In genomic region chr1:59236856-59237441, GRCm38 (mm10) we compare ENCODE assay signal across 8 mouse cellular contexts. TPM values are rescaled to one million over a fixed set of nuclear protein-coding genes. Genes with fewer than 3 reads are reported as not detected.
A peak's percentile ranks its signal among the peaks of the same experiment; 100 is the strongest.
DNase-seq lines count a peak whose midpoint lies in the region; ATAC-seq and TF ChIP-seq lines count a peak whose summit lies in the region.

TSS of gene Als2 (minus strand) at chr1:59237231.

- H3K4me2 ChIP-seq in embryonic facial prominence, embryonic 13.5 days: peak within 1 kb of the TSS; percentile 69
- peak within 1 kb of the TSS; percentile 76 for H3K4me2 ChIP-seq in limb, embryonic 12.5 days
- peak within 1 kb of the TSS; percentile 72 for H3K4me2 ChIP-seq in midbrain, embryonic 15.5 days

- WGBS in embryonic facial prominence, embryonic 13.5 days: under 1% methylated on average over 58 of the region's 58 CpGs
- under 1% methylated on average over 58 of the region's 58 CpGs for WGBS in kidney, adult 2 months
- WGBS in limb, embryonic 12.5 days: under 1% methylated on average over 58 of the region's 58 CpGs
- under 1% methylated on average over 56 of the region's 58 CpGs for WGBS in midbrain, embryonic 15.5 days
- under 1% methylated on average over 58 of the region's 58 CpGs for WGBS in spleen, adult 2 months

- no peak for TF ChIP-seq POLR2A in kidney, adult 2 months (IDR thresholded peaks at IDR 0.05; ENCODE audit: low read depth, low read length)
- TF ChIP-seq POLR2A in spleen, adult 2 months (IDR thresholded peaks at IDR 0.05; ENCODE audit: low read depth, low read length): peak; percentile 48; the same call in 1 of the 2 replicates

- TF ChIP-seq CTCF in kidney, adult 2 months (conservative IDR thresholded peaks at IDR 0.05; ENCODE audit: insufficient read depth, insufficient read length, low read depth, low read length): no peak
- TF ChIP-seq CTCF in spleen, adult 2 months (IDR thresholded peaks at IDR 0.05; ENCODE audit: extremely low read depth, insufficient read depth, insufficient read length, insufficient replicate concordance): no peak

- ATAC-seq in embryonic facial prominence, embryonic 13.5 days (ENCODE audit: insufficient number of reproducible peaks, insufficient read depth, low FRiP score, low TSS enrichment, low read depth): peak; percentile 95
- ATAC-seq in limb, embryonic 12.5 days (ENCODE audit: insufficient number of reproducible peaks, insufficient read depth, low FRiP score, low TSS enrichment, low read depth): peak; percentile 99
- ATAC-seq in midbrain, embryonic 15.5 days (replicated peaks): peak; percentile 99

- H3K9me3 ChIP-seq in embryonic facial prominence, embryonic 13.5 days: no peaks in the 10 kb centered on the region; the same call in 1 of the 2 replicates
- H3K9me3 ChIP-seq in limb, embryonic 12.5 days: no peaks in the 10 kb centered on the region
- H3K9me3 ChIP-seq in midbrain, embryonic 15.5 days: no peaks in the 10 kb centered on the region

- H3K36me3 ChIP-seq in embryonic facial prominence, embryonic 13.5 days: no peaks in the 10 kb centered on the region
- H3K36me3 ChIP-seq in kidney, adult 2 months (ENCODE audit: control insufficient read depth, insufficient read depth, low read length): no peaks in the 10 kb centered on the region
- no peaks in the 10 kb centered on the region for H3K36me3 ChIP-seq in limb, embryonic 12.5 days
- H3K36me3 ChIP-seq in midbrain, embryonic 15.5 days (replicated peaks): no peaks in the 10 kb centered on the region
- H3K36me3 ChIP-seq in spleen, adult 2 months (ENCODE audit: control insufficient read depth, insufficient read depth, low read length): no peaks in the 10 kb centered on the region

- H3K9ac ChIP-seq in embryonic facial prominence, embryonic 13.5 days: peak within 1 kb of the TSS; percentile 88
- peak within 1 kb of the TSS; percentile 62 for H3K9ac ChIP-seq in limb, embryonic 12.5 days (replicated peaks)
- H3K9ac ChIP-seq in midbrain, embryonic 15.5 days: peak within 1 kb of the TSS; percentile 64

- H3K27me3 ChIP-seq in embryonic facial prominence, embryonic 13.5 days: no peaks in the 10 kb centered on the region
- no peaks in the 10 kb centered on the region for H3K27me3 ChIP-seq in kidney, adult 2 months (replicated peaks; ENCODE audit: control insufficient read depth, insufficient read depth, low read length)
- no peaks in the 10 kb centered on the region for H3K27me3 ChIP-seq in limb, embryonic 12.5 days
- H3K27me3 ChIP-seq in midbrain, embryonic 15.5 days (replicated peaks): no peaks in the 10 kb centered on the region
- no peaks in the 10 kb centered on the region for H3K27me3 ChIP-seq in spleen, adult 2 months (ENCODE audit: control insufficient read depth, insufficient read depth, low read length)

- H3K4me1 ChIP-seq in embryonic facial prominence, embryonic 13.5 days: peaks cover 8% of the 10 kb centered on the region
- H3K4me1 ChIP-seq in kidney, adult 2 months (ENCODE audit: control insufficient read depth, insufficient read depth, low read length): peaks cover 7% of the 10 kb centered on the region; the same call in 1 of the 2 replicates
- 0 out of 2 replicates have a peak, but pooled peaks cover 3% of the 10 kb centered on the region for H3K4me1 ChIP-seq in limb, embryonic 12.5 days (replicated peaks)
- H3K4me1 ChIP-seq in midbrain, embryonic 15.5 days: peaks cover 20% of the 10 kb centered on the region
- no peaks in the 10 kb centered on the region for H3K4me1 ChIP-seq in spleen, adult 2 months (ENCODE audit: control insufficient read depth, insufficient read depth, insufficient read length)

- peak within 1 kb of the TSS; percentile 79 for H3K4me3 ChIP-seq in embryonic facial prominence, embryonic 13.5 days
- H3K4me3 ChIP-seq in kidney, adult 2 months (ENCODE audit: insufficient read depth, low read depth, low read length): peak within 1 kb of the TSS; percentile 84
- H3K4me3 ChIP-seq in limb, embryonic 12.5 days (replicated peaks): peak within 1 kb of the TSS; percentile 83
- H3K4me3 ChIP-seq in midbrain, embryonic 15.5 days: peak within 1 kb of the TSS; percentile 88
- peak within 1 kb of the TSS; percentile 91 for H3K4me3 ChIP-seq in spleen, adult 2 months (ENCODE audit: extremely low read depth, insufficient read depth, insufficient read length)

- H3K27ac ChIP-seq in embryonic facial prominence, embryonic 13.5 days: peak within 1 kb of the TSS; percentile 76
- H3K27ac ChIP-seq in kidney, adult 2 months (ENCODE audit: insufficient read depth, low read depth, low read length): peak within 1 kb of the TSS; percentile 70
- peak within 1 kb of the TSS; percentile 56; the same call in 1 of the 2 replicates for H3K27ac ChIP-seq in limb, embryonic 12.5 days
- H3K27ac ChIP-seq in midbrain, embryonic 15.5 days: peak within 1 kb of the TSS; percentile 79
- H3K27ac ChIP-seq in spleen, adult 2 months (ENCODE audit: insufficient read depth, low read length): peak within 1 kb of the TSS; percentile 63

- DNase-seq in 3134 (ENCODE audit: extremely low read depth, insufficient read length, low spot score): peak; percentile 96
- peak; percentile 99 for DNase-seq in adrenal gland, postnatal 36 days
- peak; percentile 97 to 99 for DNase-seq in heart, adult 18-20 months
- peak; percentile 99 for DNase-seq in kidney, adult 2 months
- peak; percentile 91 to 97 for DNase-seq in spleen, adult 2 months (ENCODE audit: low read depth in 1 of 2, low spot score in 2 of 2)

RNA-seq across cellular contexts. Expression of gene Als2, which starts in this region (rescaled TPM):
- 10 to 100 TPM; 10.5 to 11.2 TPM for total RNA-seq in adrenal gland, postnatal 36 days (2021)
- 9.4 and 9.7 TPM in 2 replicates for polyA plus RNA-seq in embryonic facial prominence, embryonic 13.5 days (2015; fragmentation: Nextera tagmentation; extraction: Ambion mirVana)
- 1 to 10 TPM; 9.4 to 9.9 TPM for total RNA-seq in heart, adult 18-20 months (2021)
- 10.8 and 11.1 TPM in 2 replicates for polyA plus RNA-seq in kidney, adult 2 months (2012; rRNA removed)
- 11.7 and 11.8 TPM in 2 replicates for polyA plus RNA-seq in limb, embryonic 12.5 days (2016; fragmentation: Nextera tagmentation; extraction: Ambion mirVana)
- polyA plus RNA-seq in midbrain, embryonic 15.5 days (2015; fragmentation: Nextera tagmentation; extraction: Ambion mirVana): 21.5 and 23.1 TPM in 2 replicates
- polyA plus RNA-seq in spleen, adult 2 months (2012; rRNA removed): 2.8 and 3.0 TPM in 2 replicates

Comparison
In these comparisons a context has a peak if more than half of its experiments do, and no peak if none do; other contexts are left out.
1. Peak in every context shown above with its lines: DNase-seq, ATAC-seq, H3K4me3 ChIP-seq and H3K27ac ChIP-seq.